Mouse (Mus musculus) kidney, embryonic 14.5 days (tissue): ENCODE measurements around the gene Kcnq1. TPM values are rescaled to one million over a fixed set of nuclear protein-coding genes. Genes with fewer than 3 reads are reported as not detected.

Source experiments
- ATAC-seq: fragments of 200-750 bp; cut with Nextera tagmentation; 2 replicates; pipeline ENCODE4 v1.8.0; 2017; ENCODE audit warnings: moderate number of reproducible peaks, mild to moderate bottlenecking, moderate TSS enrichment, moderate library complexity; ENCODE audit not compliant: low FRiP score, low TSS enrichment
- H3K27ac ChIP-seq: fragments of 300-500 bp; sonication (generic); 2 replicates; pipeline ENCODE4 v1.5.1; 2014; ENCODE audit warnings: low read depth, mild to moderate bottlenecking, low read length, moderate library complexity, mixed read lengths
- H3K27me3 ChIP-seq: fragments of 300-500 bp; sonication (generic); 2 replicates; pipeline ENCODE4 v1.6.1; 2014; ENCODE audit warnings: mild to moderate bottlenecking, low read length; ENCODE audit not compliant: control insufficient read depth, insufficient read depth
- H3K36me3 ChIP-seq: fragments of 300-500 bp; sonication (generic); 2 replicates; pipeline ENCODE4 v1.6.1; 2014; ENCODE audit warnings: low read length, mixed read lengths; ENCODE audit not compliant: control insufficient read depth, insufficient read depth
- H3K4me1 ChIP-seq: fragments of 300-500 bp; sonication (generic); 2 replicates; pipeline ENCODE4 v1.6.1; 2014; ENCODE audit warnings: low read length, mixed read lengths; ENCODE audit not compliant: control insufficient read depth, insufficient read depth
- H3K4me2 ChIP-seq: fragments of 300-500 bp; sonication (generic); replicated peaks from 2 replicates; pipeline ENCODE4 v1.6.1; 2014; ENCODE audit warnings: low read depth, mild to moderate bottlenecking, low read length
- H3K4me3 ChIP-seq: fragments of 300-500 bp; sonication (generic); 2 replicates; pipeline ENCODE4 v1.5.1; 2014; ENCODE audit warnings: mild to moderate bottlenecking, low read length
- H3K9ac ChIP-seq: fragments of 300-500 bp; sonication (generic); 2 replicates; pipeline ENCODE4 v1.6.1; 2014; ENCODE audit warnings: low read depth, mild to moderate bottlenecking, low read length, moderate library complexity
- H3K9me3 ChIP-seq: fragments of 300-500 bp; sonication (generic); 2 replicates; pipeline ENCODE4 v1.6.1; 2016; ENCODE audit warnings: low read length; ENCODE audit not compliant: control insufficient read depth
- WGBS: fragments of 180-500 bp; shearing (Covaris S2); extraction: QIAGEN DNeasy Blood & Tissue Kit; methylation state at CpG from one replicate; pipeline ENCODE4 v1.1.7; 2014; 5-methylcytosine and 5-hydroxymethylcytosine counted together
- polyA plus RNA-seq: library from polyadenylated mRNA; unstranded; fragments of >200 nt; fragmentation: Nextera tagmentation; extraction: Ambion mirVana; gene quantifications from 2 replicates; pipeline ENCODE4 v1.2.1, GENCODE M21; 2014

Gene Kcnq1
- polyA plus RNA-seq, 1 experiment from 2014 or later, result 5.4 TPM

GRCm38 (mm10) chr7:143475876-143476275, 369.7 kb downstream of the Kcnq1 start:
- Histone ChIP-seq H3K4me1 (no peaks in the 10 kb centered on the region), H3K4me3 (no peak overlapping the region), H3K4me2 (no peak overlapping the region), H3K9me3 (no peaks in the 10 kb centered on the region), H3K36me3 (no peaks in the 10 kb centered on the region), H3K27ac (no peak overlapping the region), H3K9ac (no peak overlapping the region), H3K27me3 (no peaks in the 10 kb centered on the region)
- WGBS, result 65% methylated on average over 11 of the region's 11 CpGs
- no peak for ATAC-seq

Other genes starting within 250 kb of the Kcnq1 start
- gene Th, start 175.2 kb upstream of the Kcnq1 start, polyA plus RNA-seq, result 0.10 and 0.22 TPM in 2 replicates
- 0.43 and 0.67 TPM in 2 replicates for gene Ascl2, start 137.1 kb upstream of the Kcnq1 start, polyA plus RNA-seq
- 0.79 and 0.97 TPM in 2 replicates for gene Tspan32, start 101.3 kb upstream of the Kcnq1 start, polyA plus RNA-seq
- 477 and 494 TPM in 2 replicates for gene Cd81, start 53.6 kb upstream of the Kcnq1 start, polyA plus RNA-seq
- 74.4 and 95.1 TPM in 2 replicates for gene Tssc4, start 37.1 kb upstream of the Kcnq1 start, polyA plus RNA-seq
- 4.4 and 4.9 TPM in 2 replicates for gene Trpm5, start 11.7 kb upstream of the Kcnq1 start, polyA plus RNA-seq